Mouse (Mus musculus): ENCODE data around the gene Pcnx.

DNA sequence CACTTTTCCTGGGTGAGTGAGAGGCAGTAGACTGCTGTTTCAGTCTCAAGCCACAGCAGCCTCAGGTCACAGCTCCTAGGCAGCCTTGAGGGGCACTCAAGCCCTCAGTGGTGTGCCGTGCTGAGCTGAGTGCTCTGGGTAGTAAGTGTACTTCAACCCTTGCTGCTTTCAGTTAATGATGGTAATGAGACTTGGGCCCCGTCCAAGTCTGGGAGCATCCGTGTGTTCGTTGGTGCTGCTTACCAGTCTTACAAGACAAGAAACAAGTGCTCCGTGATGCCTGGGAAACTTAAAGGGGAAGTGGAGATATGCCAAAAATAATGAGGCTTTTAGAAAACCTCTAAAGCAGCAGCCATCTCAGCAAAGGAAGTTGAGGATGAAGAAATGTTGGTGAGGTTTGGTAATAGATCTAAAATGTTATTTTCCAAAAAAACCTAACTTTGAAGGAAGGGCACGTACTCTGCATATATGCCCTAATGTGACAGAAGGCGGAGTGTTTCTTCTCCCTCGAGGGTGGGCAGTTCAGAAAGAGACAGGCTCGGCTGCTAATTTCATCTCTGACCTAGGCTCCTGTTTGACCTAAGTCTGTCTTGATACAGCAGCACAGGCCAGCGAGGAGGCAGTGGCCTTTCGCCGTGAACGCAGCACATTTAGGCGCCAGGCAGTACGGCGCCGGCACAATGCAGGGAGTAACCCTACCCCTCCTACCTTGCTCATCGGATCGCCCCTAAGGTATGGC is 68.0 kb downstream of the Pcnx start:
- no peak for TF ChIP-seq POLR2A (IDR thresholded peaks at IDR 0.05; ENCODE audit: insufficient read length, low read depth)
- no peak for TF ChIP-seq USF1 (IDR thresholded peaks at IDR 0.05; ENCODE audit: low read depth)
- no peak for TF ChIP-seq MAX (IDR thresholded peaks at IDR 0.05; ENCODE audit: low read depth)
- TF ChIP-seq POLR2AphosphoS2 (IDR thresholded peaks at IDR 0.05; ENCODE audit: insufficient read length, low read depth) = no peak
- TF ChIP-seq MYOD1 (IDR thresholded peaks at IDR 0.05; ENCODE audit: control insufficient read depth in 1 of 3, insufficient read length in 2 of 3, low read depth in 2 of 3) = no peak
- TF ChIP-seq E2F4 (IDR thresholded peaks at IDR 0.05; ENCODE audit: insufficient read depth) = no peak

Measured in myocyte (in vitro differentiated cells).